Mouse (Mus musculus) spleen, adult 2 months (tissue): Measurements from ENCODE around the gene Marcksl1. TPM values are rescaled to one million over a fixed set of nuclear protein-coding genes. Genes with fewer than 3 reads are reported as not detected.
"Not testable (repeated sequence)": the region's sequence is repeated elsewhere in the genome, so short reads cannot be mapped to it uniquely, and the experiment has no call there.

Source experiments
- DNase-seq, 2 experiments: peaks; one replicate each; pipeline versions ENCODE4 v3.0.0 to v3.0.0-alpha.2; 2012 to 2021; ENCODE audit warnings: low spot score in 2 of 2, low read depth in 1 of 2
- H3K27ac ChIP-seq: fragments of 200-500 bp; 2 replicates; pipeline ENCODE4 v1.5.1; 2012; ENCODE audit warnings: low read length, inconsistent platforms; ENCODE audit not compliant: insufficient read depth
- H3K27me3 ChIP-seq: fragments of 200-500 bp; 2 replicates; pipeline ENCODE4 v1.6.1; 2012; ENCODE audit warnings: mild to moderate bottlenecking, moderate library complexity, low read length, inconsistent platforms; ENCODE audit not compliant: control insufficient read depth, insufficient read depth
- H3K36me3 ChIP-seq: fragments of 200-500 bp; 2 replicates; pipeline ENCODE4 v1.6.1; 2012; ENCODE audit warnings: mild to moderate bottlenecking, low read length, inconsistent platforms; ENCODE audit not compliant: control insufficient read depth, insufficient read depth
- H3K4me1 ChIP-seq: fragments of 200-500 bp; 2 replicates; pipeline ENCODE4 v1.6.1; 2011; ENCODE audit warnings: inconsistent platforms; ENCODE audit not compliant: control insufficient read depth, insufficient read depth, insufficient read length
- H3K4me3 ChIP-seq: fragments of 200-500 bp; 2 replicates; pipeline ENCODE4 v1.5.1; 2011; ENCODE audit warnings: mild to moderate bottlenecking, inconsistent platforms; ENCODE audit not compliant: insufficient read depth, insufficient read length; ENCODE audit errors: extremely low read depth
- CTCF ChIP-seq: fragments of 200-500 bp; IDR thresholded peaks from 2 replicates; pipeline ENCODE4 v1.5.1; 2011; ENCODE audit warnings: mild to moderate bottlenecking, inconsistent platforms; ENCODE audit not compliant: insufficient read depth, insufficient read length, insufficient replicate concordance; ENCODE audit errors: extremely low read depth
- POLR2A ChIP-seq: fragments of 200-500 bp; IDR thresholded peaks from 2 replicates; pipeline ENCODE4 v1.6.1; 2011; ENCODE audit warnings: low read depth, low read length, inconsistent platforms
- WGBS: fragments of 180-500 bp; shearing (Covaris S2); methylation state at CpG from one replicate; pipeline ENCODE4 v1.1.7; 2018; 5-methylcytosine and 5-hydroxymethylcytosine counted together
- polyA plus RNA-seq: library from polyadenylated mRNA; depleted of rRNA; stranded (reverse); fragments of >200 nt; gene quantifications from 2 replicates; pipeline ENCODE4 v1.2.3, GENCODE M21; 2012

The Marcksl1 gene
- polyA plus RNA-seq, 1 experiment = 44.0 TPM

DNA sequence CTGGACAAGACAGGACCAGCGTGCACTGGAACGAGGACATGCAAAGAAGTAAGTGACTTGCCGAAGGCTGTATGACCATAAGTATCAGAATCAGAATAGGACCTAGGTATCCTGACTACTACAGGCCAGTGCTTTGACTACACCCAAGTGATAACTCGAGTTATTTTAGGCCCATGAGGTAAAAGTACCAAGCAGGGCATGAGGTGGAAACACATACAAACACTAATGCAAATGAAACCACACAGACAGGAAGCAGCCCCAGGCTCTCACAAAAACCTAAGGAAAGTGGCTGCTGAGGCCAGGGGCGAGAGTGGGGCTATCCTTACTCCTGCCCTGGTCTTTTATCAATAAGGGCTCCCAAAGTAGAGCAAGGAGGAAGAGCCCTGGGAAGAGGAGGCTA, 12.0 kb downstream of the Marcksl1 start:
- H3K27me3 ChIP-seq = no peaks in the 10 kb centered on the region
- peaks cover 37% of the 10 kb centered on the region for H3K36me3 ChIP-seq
- peaks cover 12% of the 10 kb centered on the region for H3K4me1 ChIP-seq
- H3K27ac ChIP-seq = peak overlapping the region; percentile 87
- peak; percentile 40 to 76 for DNase-seq
- TF ChIP-seq POLR2A (no peak), CTCF (no peak)
- WGBS = 61% methylated on average over 5 of the region's 5 CpGs
- no peak overlapping the region for H3K4me3 ChIP-seq

DNA sequence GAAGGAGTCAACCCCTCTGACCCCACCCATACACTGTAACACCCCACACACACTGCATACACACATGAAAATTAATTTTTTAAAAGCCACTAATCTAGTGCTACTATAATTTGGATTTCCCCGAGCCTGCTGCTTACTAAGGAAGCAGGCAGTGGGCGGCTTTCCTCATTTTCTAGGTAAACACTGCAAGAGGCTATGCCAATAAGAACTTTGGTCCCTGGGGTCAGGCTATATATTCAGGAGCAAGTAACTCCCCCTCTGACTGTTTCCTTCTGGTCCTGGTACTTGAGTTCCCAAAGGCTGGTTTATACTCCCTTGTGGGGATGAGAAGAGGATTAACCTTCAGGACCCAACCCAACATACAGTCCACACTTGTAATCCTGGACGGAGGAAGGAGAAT, 12.5 kb downstream of the Marcksl1 start:
- peaks cover 12% of the 10 kb centered on the region for H3K4me1 ChIP-seq
- no peak for DNase-seq
- no peaks in the 10 kb centered on the region for H3K27me3 ChIP-seq
- no peak for TF ChIP-seq CTCF
- TF ChIP-seq POLR2A = no peak
- peak overlapping the region; percentile 87 for H3K27ac ChIP-seq
- WGBS = 90% methylated on average over 3 of the region's 3 CpGs
- peaks cover 39% of the 10 kb centered on the region for H3K36me3 ChIP-seq
- no peak overlapping the region for H3K4me3 ChIP-seq

DNA sequence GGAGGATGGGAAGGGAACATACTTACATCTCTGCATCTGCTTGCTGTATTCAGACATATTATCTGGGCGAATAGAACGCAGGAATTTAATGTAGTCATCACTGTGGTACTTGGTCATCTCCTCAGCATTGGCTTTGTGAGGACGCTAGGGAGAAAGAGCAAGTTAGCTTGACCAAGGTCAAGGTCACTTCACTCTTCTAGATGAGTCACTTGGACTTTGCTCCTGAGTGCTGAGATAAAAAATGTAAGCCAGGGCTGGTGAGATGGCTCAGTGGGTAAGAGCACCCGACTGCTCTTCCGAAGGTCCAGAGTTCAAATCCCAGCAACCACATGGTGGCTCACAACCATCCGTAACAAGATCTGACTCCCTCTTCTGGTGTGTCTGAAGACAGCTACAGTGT, 15.5 kb downstream of the Marcksl1 start:
- not testable (repeated sequence) for H3K27me3 ChIP-seq, DNase-seq, H3K27ac ChIP-seq, H3K4me3 ChIP-seq
- Histone ChIP-seq H3K4me1 (peaks cover 12% of the 10 kb centered on the region), H3K36me3 (peaks cover 31% of the 10 kb centered on the region)
- WGBS = 91% methylated on average over 6 of the region's 6 CpGs

DNA sequence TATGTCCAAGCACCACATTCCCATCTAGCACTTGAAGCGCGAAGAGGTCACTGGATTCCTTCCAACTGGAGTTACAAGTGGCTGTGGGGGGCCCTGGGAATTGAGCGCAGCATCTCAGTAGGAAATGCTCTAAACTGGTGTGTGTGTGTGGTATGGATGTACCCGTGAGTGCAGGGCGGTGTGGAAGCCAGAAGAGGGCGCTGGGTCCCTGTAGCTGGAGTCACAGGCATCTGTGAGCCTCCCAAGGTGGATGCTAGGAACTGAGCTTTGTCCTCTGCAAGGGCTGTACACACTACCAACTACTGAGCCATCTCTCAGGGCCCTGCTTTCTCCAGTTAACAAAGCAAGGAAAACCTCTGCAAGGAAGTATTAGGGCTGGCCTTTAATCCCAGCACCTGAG, 26.6 kb downstream of the Marcksl1 start:
- Histone ChIP-seq H3K4me3 (no peak overlapping the region), H3K4me1 (peaks cover 7% of the 10 kb centered on the region; the same call in 1 of the 2 replicates), H3K27me3 (no peaks in the 10 kb centered on the region), H3K27ac (no peak overlapping the region), H3K36me3 (peaks cover 4% of the 10 kb centered on the region; the same call in 1 of the 2 replicates)
- DNase-seq = peak in 1 of 2 experiments; percentile 40
- WGBS = 91% methylated on average over 6 of the region's 6 CpGs
- TF ChIP-seq POLR2A (no peak), CTCF (peak; percentile 40; the same call in 1 of the 2 replicates)

DNA sequence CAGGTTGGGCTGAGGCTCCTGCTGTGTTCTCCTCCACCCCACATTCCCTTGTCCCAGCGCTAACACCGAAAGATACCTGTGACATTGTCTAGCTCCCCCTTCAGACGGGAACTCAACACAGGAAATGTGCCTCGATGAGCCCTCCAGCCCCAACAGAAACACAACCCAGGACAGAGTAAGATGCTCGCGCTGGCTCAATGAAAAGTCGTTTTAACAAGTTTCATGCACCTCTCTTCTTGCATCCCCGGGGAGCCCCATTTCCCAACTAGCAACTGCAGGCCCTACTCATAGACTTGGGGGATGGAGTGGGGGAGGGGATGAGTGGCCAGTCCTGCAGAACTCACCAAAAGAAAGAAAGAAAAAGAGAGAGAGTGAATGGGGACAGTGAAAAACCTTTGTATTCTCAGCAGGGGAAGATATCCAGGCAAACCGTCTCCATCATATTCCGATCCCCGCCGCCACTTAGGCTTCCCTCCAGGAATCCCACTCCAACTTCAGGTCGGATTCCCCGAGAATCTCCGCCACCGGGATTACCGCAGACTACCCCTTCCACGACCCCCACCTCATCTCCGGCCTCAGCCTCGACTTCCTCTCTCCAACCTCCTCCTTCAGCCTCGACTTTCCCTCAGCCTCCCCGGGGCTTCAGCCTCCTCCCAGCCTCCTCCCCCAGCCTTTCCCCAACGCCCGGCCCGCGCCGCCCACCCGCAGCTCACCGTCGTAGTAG, 28.6 kb downstream of the Marcksl1 start:
- 2% methylated on average over 30 of the region's 30 CpGs for WGBS

DNA sequence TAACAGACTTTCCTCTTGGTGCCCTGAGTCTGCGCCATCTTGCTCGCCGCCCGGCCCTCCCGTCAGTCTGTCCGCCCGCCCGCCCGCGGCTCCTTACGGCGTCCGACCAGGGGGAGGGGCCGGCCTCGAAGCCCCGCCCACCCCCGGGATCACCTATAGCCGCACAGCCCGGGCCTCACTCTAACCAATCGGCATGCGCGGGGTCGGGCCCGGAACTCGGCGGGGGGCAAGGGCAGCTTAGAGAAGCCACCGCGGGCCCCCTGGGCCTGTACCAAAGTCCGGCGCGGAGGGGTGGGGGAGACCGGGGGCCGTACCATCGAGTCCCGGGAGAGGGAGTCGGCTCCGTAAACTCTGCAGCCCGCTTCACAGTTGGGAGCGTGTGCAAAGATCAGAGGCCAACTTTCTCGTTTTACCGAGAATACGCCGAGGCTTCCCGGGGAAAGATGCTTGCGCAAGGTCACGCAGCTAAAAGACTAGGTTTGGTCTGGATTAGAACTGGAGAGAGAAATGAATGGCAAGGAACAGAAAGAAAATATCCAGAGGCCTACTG, 29.3 kb downstream of the Marcksl1 start, which contains the start of gene Hdac1:
TSS of gene Hdac1 (minus strand) at position 122 of the 550 bp plus-strand sequence.
- Histone ChIP-seq H3K27ac (peak within 1 kb of the TSS; percentile 80), H3K36me3 (no peaks in the 10 kb centered on the region), H3K4me1 (peaks cover 7% of the 10 kb centered on the region; the same call in 1 of the 2 replicates), H3K27me3 (no peaks in the 10 kb centered on the region), H3K4me3 (peak within 1 kb of the TSS; percentile 89)
- TF ChIP-seq POLR2A (peak; percentile 37; the same call in 1 of the 2 replicates), CTCF (no peak)
- 2% methylated on average over 46 of the region's 46 CpGs for WGBS
- peak; percentile 87 to 98 for DNase-seq

More for the DNA sequence above, 28.6 kb downstream of the Marcksl1 start:
- no peaks in the 10 kb centered on the region for H3K36me3 ChIP-seq
- DNase-seq = peak in 1 of 2 experiments; percentile 30
- H3K27me3 ChIP-seq = no peaks in the 10 kb centered on the region
- peak overlapping the region; percentile 89 for H3K4me3 ChIP-seq
- TF ChIP-seq POLR2A (no peak), CTCF (no peak)
- H3K27ac ChIP-seq = peak overlapping the region; percentile 80
- peaks cover 7% of the 10 kb centered on the region; the same call in 1 of the 2 replicates for H3K4me1 ChIP-seq

DNA sequence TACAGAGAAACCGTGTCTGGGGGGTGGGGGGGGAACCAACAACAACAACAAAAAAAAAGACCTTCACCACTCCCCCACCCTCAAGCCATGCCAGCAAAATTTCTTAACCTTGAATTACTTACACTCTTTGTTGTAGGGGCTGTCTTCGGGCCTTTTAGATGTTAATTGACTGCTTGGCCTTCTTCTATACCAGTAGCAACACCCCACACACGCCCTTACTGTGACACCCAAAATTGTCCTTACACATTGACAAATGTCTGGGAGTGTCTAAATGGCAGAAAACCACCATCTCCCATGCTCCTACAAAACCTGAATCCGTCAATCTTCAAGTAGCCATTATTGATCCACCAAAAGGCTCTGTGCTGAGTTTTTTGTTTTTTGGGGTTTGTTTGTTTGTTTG, 30.7 kb downstream of the Marcksl1 start:
- Histone ChIP-seq H3K27ac (no peak overlapping the region), H3K27me3 (no peaks in the 10 kb centered on the region), H3K4me1 (peaks cover 7% of the 10 kb centered on the region; the same call in 1 of the 2 replicates), H3K4me3 (no peak overlapping the region), H3K36me3 (0 out of 2 replicates have a peak, but pooled peaks cover 2% of the 10 kb centered on the region)
- no peak for DNase-seq
- TF ChIP-seq POLR2A (no peak), CTCF (no peak)
- 94% methylated on average over 4 of the region's 4 CpGs for WGBS

DNA sequence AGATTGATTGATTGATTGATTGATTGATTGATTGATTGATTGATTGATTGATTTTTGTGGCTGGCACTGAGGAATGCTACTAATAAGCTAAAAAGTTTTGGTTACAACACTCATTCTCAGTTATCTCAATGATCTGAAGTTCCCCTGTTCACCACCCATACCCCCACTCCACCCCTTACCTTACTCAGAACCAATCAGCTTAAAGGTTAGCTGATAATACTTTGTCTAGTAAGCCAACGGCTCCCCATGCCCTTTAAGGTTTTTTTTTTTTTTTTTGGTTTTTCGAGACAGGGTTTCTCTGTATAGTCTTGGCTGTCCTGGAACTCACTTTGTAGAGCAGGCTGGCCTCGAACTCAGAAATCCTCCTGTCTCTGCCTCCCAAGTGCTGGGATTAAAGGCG, 34.2 kb downstream of the Marcksl1 start:
- not testable (repeated sequence) for H3K27ac ChIP-seq, H3K27me3 ChIP-seq, DNase-seq, H3K4me3 ChIP-seq, H3K4me1 ChIP-seq, H3K36me3 ChIP-seq
- 71% methylated on average over 4 of the region's 4 CpGs for WGBS
